Mouse (Mus musculus): ENCODE data around the gene Zbtb7b. TPM values are rescaled to one million over a fixed set of nuclear protein-coding genes. Genes with fewer than 3 reads are reported as not detected.

Zbtb7b gene
- total and polyA plus RNA-seq, 2 experiments from 2014 or later, result 0.53 to 4.4 TPM

GRCm38 (mm10) chr3:89388901-89389740 is 5.5 kb downstream of the Zbtb7b start:
- WGBS, result 76% methylated on average over 5 of the region's 6 CpGs
- peak; percentile 75 for DNase-seq (ENCODE audit: low spot score)
- Histone ChIP-seq H3K4me3 (ENCODE audit: low read depth, low read length) (no peak overlapping the region), H3K9ac (replicated peaks; ENCODE audit: low read length, poor library complexity, severe bottlenecking) (no peak overlapping the region), H3K4me2 (ENCODE audit: low read depth, low read length, poor library complexity, severe bottlenecking) (no peak overlapping the region), H3K9me3 (ENCODE audit: low read length) (no peaks in the 10 kb centered on the region), H3K27me3 (ENCODE audit: insufficient read depth, low read length) (no peaks in the 10 kb centered on the region; the same call in 1 of the 2 replicates), H3K36me3 (ENCODE audit: insufficient read depth, low read length) (no peaks in the 10 kb centered on the region), H3K27ac (ENCODE audit: low read depth, low read length) (no peak overlapping the region), H3K4me1 (ENCODE audit: insufficient read depth, low read length) (peaks cover 14% of the 10 kb centered on the region; the same call in 1 of the 2 replicates)
- TF ChIP-seq CTCF (IDR thresholded peaks at IDR 0.05), result no peak
- no peak for ATAC-seq (ENCODE audit: low FRiP score)

GRCm38 (mm10) chr3:89388134-89388881 is 6.3 kb downstream of the Zbtb7b start:
- Histone ChIP-seq H3K27me3 (ENCODE audit: insufficient read depth, low read length) (no peaks in the 10 kb centered on the region; the same call in 1 of the 2 replicates), H3K4me1 (ENCODE audit: insufficient read depth, low read length) (peaks cover 14% of the 10 kb centered on the region; the same call in 1 of the 2 replicates), H3K36me3 (ENCODE audit: insufficient read depth, low read length) (no peaks in the 10 kb centered on the region), H3K27ac (ENCODE audit: low read depth, low read length) (no peak overlapping the region), H3K9me3 (ENCODE audit: low read length) (no peaks in the 10 kb centered on the region), H3K4me2 (ENCODE audit: low read depth, low read length, poor library complexity, severe bottlenecking) (no peak overlapping the region), H3K4me3 (ENCODE audit: low read depth, low read length) (no peak overlapping the region), H3K9ac (replicated peaks; ENCODE audit: low read length, poor library complexity, severe bottlenecking) (no peak overlapping the region)
- 71% methylated on average over 11 of the region's 11 CpGs for WGBS
- ATAC-seq (ENCODE audit: low FRiP score) (no peak), DNase-seq (ENCODE audit: low spot score) (peak; percentile 49)
- TF ChIP-seq CTCF (IDR thresholded peaks at IDR 0.05), result no peak

GRCm38 (mm10) chr3:89387632-89388031 is 6.9 kb downstream of the Zbtb7b start:
- H3K27me3 ChIP-seq (ENCODE audit: insufficient read depth, low read length), result no peaks in the 10 kb centered on the region; the same call in 1 of the 2 replicates
- no peak overlapping the region for H3K4me3 ChIP-seq (ENCODE audit: low read depth, low read length)
- 82% methylated on average over 11 of the region's 11 CpGs for WGBS
- DNase-seq (ENCODE audit: low spot score) (no peak), ATAC-seq (ENCODE audit: low FRiP score) (no peak)
- no peak; the same call in 1 of the 2 replicates for TF ChIP-seq CTCF (IDR thresholded peaks at IDR 0.05)
- no peak overlapping the region for H3K9ac ChIP-seq (replicated peaks; ENCODE audit: low read length, poor library complexity, severe bottlenecking)
- H3K4me1 ChIP-seq (ENCODE audit: insufficient read depth, low read length), result peaks cover 14% of the 10 kb centered on the region; the same call in 1 of the 2 replicates
- H3K9me3 ChIP-seq (ENCODE audit: low read length), result no peaks in the 10 kb centered on the region
- H3K36me3 ChIP-seq (ENCODE audit: insufficient read depth, low read length), result no peaks in the 10 kb centered on the region
- H3K4me2 ChIP-seq (ENCODE audit: low read depth, low read length, poor library complexity, severe bottlenecking), result no peak overlapping the region
- no peak overlapping the region for H3K27ac ChIP-seq (ENCODE audit: low read depth, low read length)

GRCm38 (mm10) chr3:89386438-89387420 is 7.8 kb downstream of the Zbtb7b start:
- WGBS, result 55% methylated on average over 17 of the region's 17 CpGs
- Histone ChIP-seq H3K36me3 (ENCODE audit: insufficient read depth, low read length) (no peaks in the 10 kb centered on the region), H3K4me1 (ENCODE audit: insufficient read depth, low read length) (peaks cover 6% of the 10 kb centered on the region; the same call in 1 of the 2 replicates), H3K9me3 (ENCODE audit: low read length) (no peaks in the 10 kb centered on the region), H3K4me3 (ENCODE audit: low read depth, low read length) (no peak overlapping the region), H3K27ac (ENCODE audit: low read depth, low read length) (no peak overlapping the region), H3K4me2 (ENCODE audit: low read depth, low read length, poor library complexity, severe bottlenecking) (no peak overlapping the region), H3K27me3 (ENCODE audit: insufficient read depth, low read length) (no peaks in the 10 kb centered on the region), H3K9ac (replicated peaks; ENCODE audit: low read length, poor library complexity, severe bottlenecking) (no peak overlapping the region)
- DNase-seq (ENCODE audit: low spot score) (no peak), ATAC-seq (ENCODE audit: low FRiP score) (no peak)
- TF ChIP-seq CTCF (IDR thresholded peaks at IDR 0.05), result no peak

GRCm38 (mm10) chr3:89385451-89385850 is 9.1 kb downstream of the Zbtb7b start:
- TF ChIP-seq CTCF (IDR thresholded peaks at IDR 0.05), result no peak
- no peaks in the 10 kb centered on the region for H3K36me3 ChIP-seq (ENCODE audit: insufficient read depth, low read length)
- H3K4me1 ChIP-seq (ENCODE audit: insufficient read depth, low read length), result no peaks in the 10 kb centered on the region; the same call in 1 of the 2 replicates
- H3K27ac ChIP-seq (ENCODE audit: low read depth, low read length), result no peak overlapping the region
- H3K9me3 ChIP-seq (ENCODE audit: low read length), result no peaks in the 10 kb centered on the region
- no peak overlapping the region for H3K4me2 ChIP-seq (ENCODE audit: low read depth, low read length, poor library complexity, severe bottlenecking)
- DNase-seq (ENCODE audit: low spot score) (no peak), ATAC-seq (ENCODE audit: low FRiP score) (no peak)
- H3K9ac ChIP-seq (replicated peaks; ENCODE audit: low read length, poor library complexity, severe bottlenecking), result no peak overlapping the region
- H3K4me3 ChIP-seq (ENCODE audit: low read depth, low read length), result no peak overlapping the region
- WGBS, result 53% methylated on average over 9 of the region's 11 CpGs
- no peaks in the 10 kb centered on the region for H3K27me3 ChIP-seq (ENCODE audit: insufficient read depth, low read length)
